Mouse (Mus musculus) liver, embryonic 18 days (tissue): ENCODE data around the gene Zbtb8a. TPM values are rescaled to one million over a fixed set of nuclear protein-coding genes. Genes with fewer than 3 reads are reported as not detected.

Experiments used
- polyA plus RNA-seq: library from polyadenylated mRNA; depleted of rRNA; stranded (reverse); fragments of >200 nt; gene quantifications from 2 replicates; pipeline ENCODE4 v1.2.3, GENCODE M21; 2012; rRNA removed

Gene Zbtb8a
- 2.6 TPM in 2 replicates for polyA plus RNA-seq

DNA sequence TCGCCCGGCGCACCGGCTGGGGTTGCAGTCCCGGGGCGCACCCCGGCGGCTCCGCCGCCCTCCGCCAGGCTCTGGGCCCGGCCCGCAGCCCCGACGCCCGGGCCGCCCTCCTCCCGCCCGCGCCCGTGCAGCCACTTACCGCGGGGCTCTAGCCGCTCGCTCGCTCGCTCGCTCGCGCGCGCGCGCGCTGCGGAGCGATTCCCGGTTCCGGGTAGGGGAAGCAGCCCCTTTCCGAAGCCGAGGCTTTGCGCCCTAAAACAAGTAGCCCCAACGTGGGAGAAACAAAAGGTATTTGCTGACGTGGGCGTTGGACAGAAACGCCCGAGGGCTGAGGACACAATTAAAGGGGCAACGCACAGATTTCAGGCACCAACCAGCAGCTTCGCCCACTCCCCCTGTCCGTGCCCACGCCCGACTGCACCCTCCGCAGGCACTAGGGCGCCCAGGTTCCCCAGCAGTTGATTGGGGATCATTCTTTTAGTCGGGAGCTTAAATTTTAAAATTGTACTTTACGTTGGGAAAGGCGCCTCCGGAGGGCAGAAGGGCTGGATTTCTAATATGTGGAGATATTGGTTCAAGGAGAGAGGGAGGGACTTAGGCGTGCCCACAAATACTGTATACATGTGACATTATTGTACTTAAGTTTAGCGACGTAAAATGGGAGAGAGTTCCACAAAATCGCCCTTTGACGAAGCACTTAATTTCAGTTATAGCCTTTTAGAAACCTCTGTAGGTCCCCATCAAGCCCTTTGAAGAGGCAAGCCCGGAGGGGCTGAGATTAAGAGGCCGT lies at the start of gene Zbtb8a:
Gene Zbtb8a, minus strand, starts transcription at position 516 of the 790 bp plus-strand sequence.

DNA sequence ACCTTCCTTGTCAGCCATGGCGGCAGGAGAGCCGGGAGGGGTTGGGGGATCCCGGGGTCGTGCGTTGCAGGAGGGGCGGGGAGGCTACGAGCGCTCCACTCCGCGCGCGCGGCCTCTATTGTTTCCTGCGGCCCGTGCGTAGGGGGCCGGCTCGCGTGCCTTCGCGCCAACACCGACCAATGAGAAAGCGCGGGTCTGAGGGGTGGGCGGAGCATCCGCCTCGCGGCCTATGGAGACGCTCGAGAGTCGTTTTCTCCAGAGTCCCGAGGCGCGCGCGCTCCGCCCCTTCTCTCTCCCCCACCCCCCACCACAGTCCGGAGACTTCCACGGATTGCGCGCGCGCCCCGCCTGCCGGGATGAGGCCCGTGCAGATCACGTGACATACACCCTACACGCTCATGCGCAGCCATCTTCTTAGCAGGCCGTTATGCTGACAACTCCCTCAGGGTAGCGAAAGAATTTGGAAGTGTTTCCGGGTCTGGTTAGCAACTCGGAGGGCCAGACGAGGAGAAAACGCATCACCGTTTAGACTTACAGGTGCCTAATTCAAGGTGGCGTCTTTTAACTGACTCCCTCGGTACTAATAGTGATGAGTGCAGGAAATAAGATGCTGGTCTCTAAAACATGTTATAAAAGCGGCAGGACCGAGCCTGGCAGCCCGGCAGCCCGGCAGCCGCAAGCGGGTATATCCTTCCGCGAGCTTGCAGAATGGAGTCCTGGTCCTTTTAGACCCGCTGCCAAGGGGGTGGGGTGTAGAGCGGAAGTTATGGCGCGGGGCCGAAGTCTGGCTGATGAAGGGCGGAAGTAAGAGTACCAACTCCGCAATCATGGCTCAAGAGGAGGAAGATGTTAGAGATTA lies 42.5 kb downstream of the Zbtb8a start, which contains the start of the genes Rbbp4 and Zbtb8os:
Gene Rbbp4, minus strand, starts transcription at position 155 of the 859 bp plus-strand sequence.
Gene Zbtb8os, plus strand, starts transcription at position 480 of the 859 bp plus-strand sequence.

Other genes starting within 250 kb of the Zbtb8a start
- 0.29 and 0.31 TPM in 2 replicates for gene Fndc5, start 241.1 kb downstream of the Zbtb8a start, polyA plus RNA-seq
- 10.8 and 13.9 TPM in 2 replicates for gene S100pbp, start 188.4 kb downstream of the Zbtb8a start, polyA plus RNA-seq
- gene Yars, start 188.4 kb downstream of the Zbtb8a start, polyA plus RNA-seq, result 28.1 and 30.4 TPM in 2 replicates
- 4.0 and 4.2 TPM in 2 replicates for gene C77080, start 116.7 kb downstream of the Zbtb8a start, polyA plus RNA-seq
- gene Sync, start 90.5 kb downstream of the Zbtb8a start, polyA plus RNA-seq, result 0.02 and 0.03 TPM in 2 replicates
- 41.9 and 43.1 TPM in 2 replicates for gene Rbbp4, start 42.7 kb downstream of the Zbtb8a start, polyA plus RNA-seq
- 32.4 and 33.6 TPM in 2 replicates for gene Zbtb8os, start 42.4 kb downstream of the Zbtb8a start, polyA plus RNA-seq
- gene Zbtb8b, start 62.7 kb upstream of the Zbtb8a start, polyA plus RNA-seq, result 1.6 and 1.8 TPM in 2 replicates
- gene Bsdc1, start 83.5 kb upstream of the Zbtb8a start, polyA plus RNA-seq, result 28.2 and 28.8 TPM in 2 replicates
- gene Tssk3, start 112.9 kb upstream of the Zbtb8a start, polyA plus RNA-seq, result not detected in 2 replicates
- 0.38 and 0.53 TPM in 2 replicates for gene Fam229a, start 113.1 kb upstream of the Zbtb8a start, polyA plus RNA-seq
- gene Marcksl1, start 135.5 kb upstream of the Zbtb8a start, polyA plus RNA-seq, result 36.7 and 37.6 TPM in 2 replicates
- 54.0 and 56.1 TPM in 2 replicates for gene Hdac1, start 164.6 kb upstream of the Zbtb8a start, polyA plus RNA-seq
- gene Lck, start 195.5 kb upstream of the Zbtb8a start, polyA plus RNA-seq, result 3.4 and 3.7 TPM in 2 replicates
- 14.7 and 17.7 TPM in 2 replicates for gene Fam167b, start 200.4 kb upstream of the Zbtb8a start, polyA plus RNA-seq
- gene Eif3i, start 222.5 kb upstream of the Zbtb8a start, polyA plus RNA-seq, result 168 and 178 TPM in 2 replicates
- gene Tmem234, start 222.6 kb upstream of the Zbtb8a start, polyA plus RNA-seq, result 61.2 and 61.3 TPM in 2 replicates
- 0.60 and 0.62 TPM in 2 replicates for gene Dcdc2b, start 236.1 kb upstream of the Zbtb8a start, polyA plus RNA-seq
- 5.4 and 6.6 TPM in 2 replicates for gene Iqcc, start 241.0 kb upstream of the Zbtb8a start, polyA plus RNA-seq
- gene Ccdc28b, start 245.8 kb upstream of the Zbtb8a start, polyA plus RNA-seq, result 13.5 and 15.0 TPM in 2 replicates